Mouse (Mus musculus): ENCODE measurements around the gene Tnfaip2. TPM values are rescaled to one million over a fixed set of nuclear protein-coding genes. Genes with fewer than 3 reads are reported as not detected.

Tnfaip2 gene
- polyA plus RNA-seq, 1 experiment from 2014 or later: 79.5 TPM

- Histone ChIP-seq H3K4me3 (ENCODE audit: low read depth, low read length) (no peak overlapping the region), H3K9me3 (ENCODE audit: low read length) (no peaks in the 10 kb centered on the region), H3K27me3 (ENCODE audit: insufficient read depth, low read length) (no peaks in the 10 kb centered on the region), H3K4me2 (ENCODE audit: low read depth, low read length) (no peak overlapping the region), H3K27ac (ENCODE audit: low read depth) (no peak overlapping the region), H3K9ac (replicated peaks) (no peak overlapping the region), H3K4me1 (ENCODE audit: insufficient read depth) (no peaks in the 10 kb centered on the region), H3K36me3 (replicated peaks; ENCODE audit: insufficient read depth, low read length) (no peaks in the 10 kb centered on the region)
- ATAC-seq (no peak), DNase-seq (no peak)
- 60% methylated on average over 8 of the region's 8 CpGs for WGBS (ENCODE audit: insufficient replicate concordance)
- peak; percentile 34; the same call in 1 of the 2 replicates for TF ChIP-seq CTCF (IDR thresholded peaks at IDR 0.05; ENCODE audit: low read depth)
- no peak for TF ChIP-seq EP300 (IDR thresholded peaks at IDR 0.05; ENCODE audit: low read depth)
Observed at GRCm38 (mm10) chr12:111474893-111475643, 32.8 kb downstream of the Tnfaip2 start.

- Histone ChIP-seq H3K4me1 (ENCODE audit: insufficient read depth) (no peaks in the 10 kb centered on the region), H3K27me3 (ENCODE audit: insufficient read depth, low read length) (0 out of 2 replicates have a peak, but pooled peaks cover 10% of the 10 kb centered on the region), H3K36me3 (replicated peaks; ENCODE audit: insufficient read depth, low read length) (no peaks in the 10 kb centered on the region), H3K4me3 (ENCODE audit: low read depth, low read length) (no peak overlapping the region), H3K9ac (replicated peaks) (no peak overlapping the region), H3K4me2 (ENCODE audit: low read depth, low read length) (no peak overlapping the region), H3K27ac (ENCODE audit: low read depth) (no peak overlapping the region), H3K9me3 (ENCODE audit: low read length) (no peaks in the 10 kb centered on the region)
- 59% methylated on average over 5 of the region's 5 CpGs for WGBS (ENCODE audit: insufficient replicate concordance)
- ATAC-seq: no peak
- TF ChIP-seq CTCF (IDR thresholded peaks at IDR 0.05; ENCODE audit: low read depth) (no peak), EP300 (IDR thresholded peaks at IDR 0.05; ENCODE audit: low read depth) (no peak)
- no peak for DNase-seq
Observed at GRCm38 (mm10) chr12:111478924-111479323, 36.7 kb downstream of the Tnfaip2 start.

- WGBS (ENCODE audit: insufficient replicate concordance): 54% methylated on average over 2 of the region's 2 CpGs
- peak; percentile 64 for DNase-seq
- H3K9me3 ChIP-seq (ENCODE audit: low read length): no peaks in the 10 kb centered on the region
- H3K4me3 ChIP-seq (ENCODE audit: low read depth, low read length): no peak overlapping the region
- TF ChIP-seq CTCF (IDR thresholded peaks at IDR 0.05; ENCODE audit: low read depth) (peak; percentile 75), EP300 (IDR thresholded peaks at IDR 0.05; ENCODE audit: low read depth) (no peak)
- no peak overlapping the region for H3K4me2 ChIP-seq (ENCODE audit: low read depth, low read length)
- ATAC-seq: no peak
- no peak overlapping the region for H3K27ac ChIP-seq (ENCODE audit: low read depth)
- H3K27me3 ChIP-seq (ENCODE audit: insufficient read depth, low read length): peaks cover 19% of the 10 kb centered on the region
- no peaks in the 10 kb centered on the region for H3K36me3 ChIP-seq (replicated peaks; ENCODE audit: insufficient read depth, low read length)
- H3K9ac ChIP-seq (replicated peaks): no peak overlapping the region
- H3K4me1 ChIP-seq (ENCODE audit: insufficient read depth): 0 out of 2 replicates have a peak, but pooled peaks cover under 1% of the 10 kb centered on the region
Observed at GRCm38 (mm10) chr12:111479917-111480316, 37.6 kb downstream of the Tnfaip2 start.

GRCm38 (mm10) chr12:111485046-111485651, 42.9 kb downstream of the Tnfaip2 start:
- Histone ChIP-seq H3K27me3 (ENCODE audit: insufficient read depth, low read length) (peaks cover 62% of the 10 kb centered on the region), H3K36me3 (replicated peaks; ENCODE audit: insufficient read depth, low read length) (no peaks in the 10 kb centered on the region), H3K4me3 (ENCODE audit: low read depth, low read length) (peak overlapping the region; percentile 35), H3K4me1 (ENCODE audit: insufficient read depth) (peaks cover 15% of the 10 kb centered on the region; the same call in 1 of the 2 replicates), H3K9ac (replicated peaks) (no peak overlapping the region), H3K27ac (ENCODE audit: low read depth) (no peak overlapping the region), H3K9me3 (ENCODE audit: low read length) (no peaks in the 10 kb centered on the region), H3K4me2 (ENCODE audit: low read depth, low read length) (peak overlapping the region; percentile 57)
- DNase-seq (no peak), ATAC-seq (no peak)
- 1% methylated on average over 54 of the region's 63 CpGs for whole genome bisulfite sequencing (ENCODE audit: insufficient replicate concordance)
- TF ChIP-seq EP300 (IDR thresholded peaks at IDR 0.05; ENCODE audit: low read depth): no peak
- no peak for TF ChIP-seq CTCF (IDR thresholded peaks at IDR 0.05; ENCODE audit: low read depth)

GRCm38 (mm10) chr12:111485652-111486306, 43.5 kb downstream of the Tnfaip2 start, which contains the start of gene Gm266:
Gene Gm266 (minus strand): TSS chr12:111485823.
- H3K9me3 ChIP-seq (ENCODE audit: low read length): no peaks in the 10 kb centered on the region
- H3K27me3 ChIP-seq (ENCODE audit: insufficient read depth, low read length): peaks cover 62% of the 10 kb centered on the region
- TF ChIP-seq EP300 (IDR thresholded peaks at IDR 0.05; ENCODE audit: low read depth): no peak
- TF ChIP-seq CTCF (IDR thresholded peaks at IDR 0.05; ENCODE audit: low read depth): no peak
- H3K36me3 ChIP-seq (replicated peaks; ENCODE audit: insufficient read depth, low read length): no peaks in the 10 kb centered on the region
- H3K4me1 ChIP-seq (ENCODE audit: insufficient read depth): peaks cover 15% of the 10 kb centered on the region; the same call in 1 of the 2 replicates
- H3K27ac ChIP-seq (ENCODE audit: low read depth): no peak within 1 kb of the TSS
- DNase-seq (no peak), ATAC-seq (no peak)
- H3K9ac ChIP-seq (replicated peaks): no peak within 1 kb of the TSS
- peak within 1 kb of the TSS; percentile 57 for H3K4me2 ChIP-seq (ENCODE audit: low read depth, low read length)
- 1% methylated on average over 47 of the region's 58 CpGs for WGBS (ENCODE audit: insufficient replicate concordance)
- peak within 1 kb of the TSS; percentile 35 for H3K4me3 ChIP-seq (ENCODE audit: low read depth, low read length)

GRCm38 (mm10) chr12:111486455-111486854, 44.2 kb downstream of the Tnfaip2 start:
- TF ChIP-seq CTCF (IDR thresholded peaks at IDR 0.05; ENCODE audit: low read depth): no peak
- TF ChIP-seq EP300 (IDR thresholded peaks at IDR 0.05; ENCODE audit: low read depth): no peak
- 20% methylated on average over 12 of the region's 12 CpGs for WGBS (ENCODE audit: insufficient replicate concordance)
- H3K9ac ChIP-seq (replicated peaks): no peak overlapping the region
- no peak overlapping the region for H3K27ac ChIP-seq (ENCODE audit: low read depth)
- H3K4me3 ChIP-seq (ENCODE audit: low read depth, low read length): no peak overlapping the region
- ATAC-seq (no peak), DNase-seq (no peak)
- H3K4me1 ChIP-seq (ENCODE audit: insufficient read depth): peaks cover 15% of the 10 kb centered on the region; the same call in 1 of the 2 replicates
- peaks cover 62% of the 10 kb centered on the region for H3K27me3 ChIP-seq (ENCODE audit: insufficient read depth, low read length)
- H3K4me2 ChIP-seq (ENCODE audit: low read depth, low read length): peak overlapping the region; percentile 57
- H3K9me3 ChIP-seq (ENCODE audit: low read length): no peaks in the 10 kb centered on the region
- H3K36me3 ChIP-seq (replicated peaks; ENCODE audit: insufficient read depth, low read length): no peaks in the 10 kb centered on the region

Data from liver, postnatal 0 days (tissue).